Mouse (Mus musculus): Measurements from ENCODE around the gene Tmem151a. TPM values are rescaled to one million over a fixed set of nuclear protein-coding genes. Genes with fewer than 3 reads are reported as not detected.

Gene Tmem151a
- not detected for polyA plus RNA-seq (2014; fragmentation: Illumina TruSeq; extraction: RNeasy Lipid Tissue Mini Kit (QIAGEN cat#74804); ENCODE audit: low read depth, low replicate concordance)

DNA sequence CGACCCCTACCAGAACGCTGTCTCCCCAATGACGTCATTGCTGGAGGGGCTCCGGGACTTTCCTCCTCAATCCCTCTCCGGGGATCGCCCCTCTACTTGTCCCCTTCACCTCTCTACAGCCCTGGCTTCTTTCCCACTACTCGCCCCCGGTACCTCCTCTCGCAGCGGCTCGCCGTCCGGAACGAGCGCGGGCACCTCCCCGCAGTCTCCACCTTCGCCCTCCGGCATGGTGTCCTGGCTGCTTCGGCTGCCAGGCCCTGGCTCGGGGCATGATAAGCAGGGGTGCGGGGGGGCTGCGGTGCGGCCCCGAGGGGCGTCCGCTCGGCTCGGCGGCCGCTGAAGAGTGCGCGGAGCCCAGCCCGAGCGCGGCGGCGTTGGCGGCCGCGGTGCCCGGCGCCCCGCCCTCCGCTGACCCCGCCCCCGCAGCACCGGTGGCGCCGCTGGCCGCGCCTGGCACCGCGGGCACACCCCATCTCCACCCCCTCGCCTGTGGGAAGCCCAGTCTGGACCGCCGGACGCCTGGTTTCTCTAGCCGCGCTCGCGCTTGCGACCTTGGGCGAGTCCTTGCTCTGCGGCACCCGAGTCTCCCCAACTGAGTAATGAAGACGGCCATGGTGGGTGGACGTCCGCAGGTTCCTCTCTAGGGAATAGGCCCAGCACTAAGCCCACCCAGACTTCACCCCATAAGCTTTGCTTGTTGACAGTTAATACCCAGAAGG lies at the start of gene Tmem151a:
Gene Tmem151a (minus strand): TSS at position 387 of the 719 bp plus-strand sequence.

DNA sequence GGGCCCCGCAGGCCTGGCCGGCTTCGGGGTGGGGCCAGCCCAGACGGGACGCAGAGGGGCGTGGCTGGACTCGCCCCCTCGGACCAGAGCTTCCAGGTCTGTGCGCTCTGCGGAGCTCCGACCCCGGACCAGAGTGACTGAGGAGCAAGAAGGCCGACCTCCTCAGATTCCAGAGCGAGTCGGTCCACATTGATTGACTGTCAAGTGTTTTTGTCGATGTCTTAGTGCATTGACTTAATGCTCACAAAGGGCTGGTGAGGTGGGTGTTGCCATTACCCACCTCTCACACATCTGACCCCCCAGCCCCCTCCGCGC lies 33.0 kb upstream of the Tmem151a start, which contains the start of gene Klc2:
Gene Klc2 (minus strand): TSS at position 177 of the 315 bp plus-strand sequence.

DNA sequence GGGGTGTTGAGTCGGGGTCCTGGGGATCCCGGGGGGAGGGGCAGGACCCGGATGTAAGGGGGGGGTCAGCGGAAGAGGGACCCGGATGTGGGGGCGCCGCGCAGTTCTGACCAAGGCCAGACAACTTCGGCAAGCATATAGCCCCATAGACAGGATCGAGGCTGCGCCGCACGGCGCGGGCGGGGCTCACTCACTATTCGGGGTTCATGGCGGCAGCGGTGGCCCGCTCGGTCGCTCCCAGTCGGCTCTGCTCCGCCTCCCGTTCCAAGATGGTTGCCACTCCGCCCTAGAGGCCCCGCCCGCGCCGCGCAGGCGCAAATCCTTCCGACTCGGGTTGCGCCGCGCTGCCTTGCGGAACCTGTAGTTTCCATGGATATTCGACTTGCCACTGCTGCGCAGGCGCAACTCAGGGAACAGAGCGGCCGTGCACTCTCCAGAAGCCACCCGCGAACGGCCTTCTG lies 21.4 kb upstream of the Tmem151a start, which contains the start of gene Rab1b:
Gene Rab1b (minus strand): TSS at position 342 of the 461 bp plus-strand sequence.

DNA sequence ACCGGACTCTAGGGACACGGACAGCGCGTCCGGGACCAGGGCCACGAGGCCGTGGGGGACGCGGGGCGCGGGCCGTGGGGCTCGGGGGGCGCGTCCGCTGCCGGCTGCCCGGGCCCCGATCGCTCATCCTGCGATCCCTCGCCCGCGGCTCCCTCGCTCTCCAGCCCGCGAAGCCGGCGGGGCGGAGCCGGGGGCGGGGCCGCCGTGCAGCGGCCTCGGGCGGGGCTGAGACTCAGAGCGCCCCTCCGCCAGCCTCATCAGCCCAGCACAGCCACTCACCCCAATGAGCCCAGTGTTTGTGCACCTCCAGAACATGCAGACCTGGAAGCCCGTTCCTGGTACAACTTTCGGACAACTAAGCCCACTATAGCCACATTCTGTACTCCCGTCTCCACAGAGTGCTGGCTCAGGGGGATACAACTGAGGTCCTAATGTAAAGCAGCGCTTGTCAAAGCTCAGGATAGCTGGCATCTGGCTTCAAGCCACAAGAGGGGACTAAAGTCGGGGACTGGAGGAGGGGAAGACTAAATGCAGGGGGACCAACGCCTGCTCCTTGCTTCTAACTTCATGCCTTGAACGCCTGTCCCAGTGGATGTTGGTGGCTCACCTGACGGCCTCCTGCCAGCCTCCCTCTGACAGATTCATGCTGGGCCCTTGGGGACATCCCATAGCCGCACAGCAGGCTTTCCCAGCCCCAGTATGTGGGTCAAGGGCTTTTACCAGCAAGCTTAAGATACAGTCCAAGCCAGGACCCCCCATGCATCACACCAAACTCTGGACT lies 13.2 kb upstream of the Tmem151a start, which contains the start of gene Cnih2:
Gene Cnih2 (minus strand): TSS at position 159 of the 781 bp plus-strand sequence.

DNA sequence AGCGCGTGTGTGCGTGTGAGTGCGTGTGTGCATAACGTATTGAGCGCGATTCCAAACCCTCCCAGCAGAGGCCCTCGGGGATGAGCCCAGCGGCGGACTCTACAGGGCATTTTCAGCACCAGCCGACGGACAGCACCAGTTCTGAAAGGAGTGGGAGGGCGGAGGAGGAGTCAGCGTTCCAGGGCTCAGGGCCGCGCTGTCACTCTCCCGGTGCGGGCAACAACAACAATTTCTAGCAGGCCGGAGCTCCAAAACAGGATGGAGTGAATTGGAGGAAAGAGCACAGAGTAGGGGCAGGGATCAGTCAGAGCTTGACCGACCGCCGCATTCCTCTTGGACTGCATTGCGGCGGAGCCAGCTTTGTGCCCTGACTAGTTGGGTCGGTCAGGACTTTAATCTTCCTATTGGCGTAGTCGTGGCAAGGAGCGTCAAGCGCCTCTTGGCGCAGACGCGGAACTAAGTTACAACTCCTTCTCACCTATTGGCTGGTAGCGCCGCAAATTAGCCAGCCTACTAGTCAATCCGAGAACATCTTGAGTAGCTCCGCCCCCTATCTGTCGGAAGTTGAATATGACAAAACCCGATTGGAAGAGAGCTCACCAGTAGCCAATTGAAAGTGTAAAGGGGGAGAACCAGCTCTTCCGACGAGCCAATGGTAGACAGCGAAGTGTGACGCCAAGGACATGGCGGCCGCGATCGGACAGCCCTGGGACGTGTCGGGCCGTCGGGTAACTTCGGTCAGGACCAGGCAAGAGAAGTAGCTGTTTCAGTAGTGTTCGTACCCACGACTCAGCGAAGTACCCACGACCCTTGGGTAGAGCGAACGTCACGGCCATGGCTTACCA lies 2.8 kb upstream of the Tmem151a start, which contains the start of gene Yif1a:
Gene Yif1a (plus strand): TSS at position 655 of the 845 bp plus-strand sequence.

DNA sequence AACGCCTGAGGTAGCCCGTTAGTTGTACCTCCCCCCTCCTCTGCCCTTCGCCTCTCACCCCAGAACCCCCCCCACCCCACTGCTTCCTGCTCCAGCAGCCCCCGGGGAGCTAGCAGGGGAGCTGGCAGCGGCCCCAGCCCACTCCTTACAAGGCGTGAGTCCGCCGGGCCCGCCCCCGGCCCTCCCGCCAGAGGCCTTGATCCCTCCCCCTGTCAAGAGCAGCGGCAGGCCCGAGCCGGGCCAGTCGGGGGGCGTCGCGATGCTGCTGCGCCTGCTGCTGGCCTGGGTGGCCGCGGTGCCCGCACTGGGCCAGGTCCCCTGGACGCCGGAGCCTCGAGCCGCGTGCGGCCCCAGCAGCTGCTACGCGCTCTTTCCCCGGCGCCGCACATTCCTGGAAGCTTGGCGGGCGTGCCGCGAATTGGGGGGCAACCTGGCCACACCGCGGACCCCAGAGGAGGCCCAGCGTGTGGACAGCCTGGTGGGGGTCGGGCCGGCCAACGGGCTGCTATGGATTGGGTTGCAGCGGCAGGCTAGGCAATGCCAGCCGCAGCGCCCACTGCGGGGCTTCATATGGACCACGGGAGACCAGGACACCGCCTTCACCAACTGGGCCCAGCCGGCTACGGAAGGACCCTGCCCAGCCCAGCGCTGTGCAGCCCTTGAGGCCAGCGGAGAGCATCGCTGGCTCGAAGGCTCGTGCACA lies 17.3 kb downstream of the Tmem151a start, which contains the start of gene Cd248:
Gene Cd248 (plus strand): TSS at position 212 of the 703 bp plus-strand sequence.

DNA sequence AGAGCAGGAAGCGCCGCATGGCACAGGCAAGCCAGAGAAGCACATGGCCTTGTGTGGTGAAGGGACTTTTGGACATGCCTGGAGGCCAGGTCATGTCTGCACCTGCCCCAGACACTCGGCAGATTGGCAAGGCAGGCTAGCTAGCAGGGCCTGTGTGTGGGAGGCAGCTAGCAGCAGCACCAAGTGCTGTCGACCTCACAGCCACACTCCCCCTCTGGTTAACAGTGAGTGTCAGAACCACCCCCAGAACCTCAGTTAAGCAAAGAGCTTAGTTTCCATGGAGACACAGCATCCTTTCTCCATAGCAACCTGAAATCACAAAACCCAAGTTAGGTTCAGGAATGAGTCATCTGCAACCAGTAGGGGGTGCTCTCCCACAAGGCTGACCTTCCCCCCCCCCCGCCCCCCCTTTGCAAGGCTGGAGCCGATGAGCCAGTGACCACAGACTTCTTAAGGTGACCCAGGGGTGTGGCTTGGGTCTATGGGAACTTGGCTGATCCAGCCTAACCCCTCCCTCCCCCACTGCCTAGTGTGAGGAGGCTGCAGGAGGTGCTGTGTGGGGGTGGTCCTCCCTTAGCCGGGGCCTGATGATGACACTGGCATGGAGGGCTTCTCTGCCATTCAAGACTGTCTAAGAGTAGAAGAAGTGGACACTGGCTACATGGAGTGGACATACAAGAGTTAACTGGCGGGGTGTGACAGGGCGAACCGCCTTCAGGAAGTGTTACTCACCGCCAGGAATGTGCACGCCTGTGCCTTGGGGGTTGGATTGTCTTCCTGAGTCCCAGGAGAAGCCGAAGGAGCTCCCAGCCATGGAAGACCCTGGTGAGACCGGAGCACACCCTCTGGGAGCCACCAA lies 35.1 kb downstream of the Tmem151a start, which contains the start of gene Rin1:
Gene Rin1 (plus strand): TSS at position 435 of the 859 bp plus-strand sequence.

DNA sequence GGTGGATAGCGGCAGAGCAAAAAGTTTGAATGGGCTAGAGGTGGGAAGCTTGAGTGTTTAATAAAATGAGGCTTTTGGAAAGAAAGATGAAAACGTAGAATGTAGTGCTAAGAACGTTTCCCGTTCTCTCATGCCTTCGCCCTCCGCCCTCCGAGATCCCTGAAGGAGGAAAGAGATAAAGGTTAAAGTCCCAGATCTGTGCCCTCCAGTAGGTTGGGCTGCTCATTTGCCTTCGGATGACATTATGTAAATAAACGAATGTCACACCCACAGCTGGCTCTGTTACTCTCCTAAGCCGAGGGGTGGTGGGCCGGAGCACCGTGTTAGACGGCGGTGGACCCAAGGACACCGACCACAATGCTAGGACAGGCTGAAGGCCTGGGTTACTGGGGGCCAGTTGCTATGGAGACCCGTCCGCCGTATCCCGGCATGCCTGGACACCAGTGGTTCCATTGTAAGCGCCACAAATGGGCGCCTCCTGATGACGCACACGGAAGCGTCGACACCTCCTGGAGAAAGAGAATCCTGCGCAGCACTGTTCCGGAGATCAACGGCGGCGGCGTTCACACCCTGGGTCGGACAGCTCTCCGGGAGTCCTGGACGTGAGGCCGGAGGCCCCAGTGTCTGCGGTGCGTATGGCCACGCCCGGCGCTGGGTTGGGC lies 44.3 kb downstream of the Tmem151a start, which contains the start of gene Brms1:
Gene Brms1 (plus strand): TSS at position 493 of the 662 bp plus-strand sequence.

DNA sequence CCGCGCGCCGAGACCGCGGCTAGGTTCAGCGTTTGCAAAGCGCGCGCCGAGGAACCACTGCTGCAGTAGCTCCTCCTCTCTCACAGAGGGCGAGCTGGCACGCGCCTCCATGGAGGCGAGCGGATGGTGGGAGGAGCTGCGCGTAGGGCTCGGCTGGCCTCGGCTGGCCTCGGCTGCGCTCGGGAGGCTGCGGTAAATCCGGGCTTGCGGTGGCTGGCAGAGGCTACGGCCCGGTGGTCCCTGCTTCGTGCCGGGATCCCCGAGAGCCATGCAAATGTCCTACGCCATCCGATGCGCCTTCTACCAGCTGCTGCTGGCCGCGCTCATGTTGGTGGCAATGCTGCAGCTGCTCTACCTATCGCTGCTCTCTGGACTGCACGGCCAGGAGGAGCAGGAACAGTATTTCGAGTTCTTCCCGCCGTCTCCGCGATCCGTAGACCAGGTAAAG lies 46.6 kb downstream of the Tmem151a start, which contains the start of the genes B4gat1 and AC124502.3:
Gene B4gat1 (plus strand): TSS at position 118 of the 448 bp plus-strand sequence.
Gene AC124502.3 (plus strand): TSS at position 183 of the 448 bp plus-strand sequence.

DNA sequence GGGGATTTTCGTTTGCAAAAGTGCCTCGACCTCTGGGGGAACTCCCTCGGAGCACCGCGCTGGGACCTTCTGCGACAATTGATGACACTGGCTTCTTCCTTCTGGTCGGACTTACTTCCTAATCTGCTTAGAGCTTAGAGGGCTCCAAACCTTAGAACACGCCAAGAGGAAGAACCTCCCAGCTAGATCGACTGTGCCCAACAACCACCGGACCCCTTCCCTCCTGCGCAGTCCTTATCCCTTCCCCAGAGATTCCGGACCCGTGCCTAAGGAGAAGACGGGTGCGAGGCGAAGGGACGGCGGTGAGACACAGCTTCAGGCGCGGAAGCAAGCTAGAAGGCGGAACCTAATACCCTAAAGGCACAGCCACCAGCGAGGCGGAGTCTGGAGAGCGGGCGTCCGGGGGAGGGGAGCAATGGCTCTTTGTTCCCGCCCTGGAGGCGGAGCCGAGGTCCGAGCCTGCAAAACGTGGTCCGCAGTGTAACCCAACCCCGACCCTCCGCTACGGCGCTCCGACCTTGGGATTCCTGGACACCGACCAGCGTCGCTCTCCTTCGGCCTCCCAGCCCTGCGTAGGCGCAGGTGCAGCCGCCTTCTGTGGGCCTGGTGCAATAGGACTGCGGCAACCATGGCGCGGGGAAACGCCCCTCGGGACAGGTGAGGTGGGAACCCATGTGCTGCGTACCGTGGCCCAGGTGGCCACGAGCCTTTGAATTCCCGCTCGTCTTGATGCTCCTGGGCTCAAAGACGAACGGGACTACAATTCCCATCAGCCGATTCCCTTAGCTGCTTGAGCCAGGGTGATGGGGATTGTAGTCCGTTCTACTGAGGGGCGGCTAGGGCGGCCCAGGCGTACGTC lies 61.5 kb downstream of the Tmem151a start, which contains the start of gene Slc29a2:
Gene Slc29a2 (plus strand): TSS at position 240 of the 859 bp plus-strand sequence.

Other genes with a start within 250 kb of the Tmem151a start
- 1.8 TPM for gene Ccs, start 246.2 kb downstream of the Tmem151a start, polyA plus RNA-seq (2014; fragmentation: Illumina TruSeq; extraction: RNeasy Lipid Tissue Mini Kit (QIAGEN cat#74804); ENCODE audit: low read depth, low replicate concordance)
- gene Ccdc87, start 246.2 kb downstream of the Tmem151a start, polyA plus RNA-seq (2014; fragmentation: Illumina TruSeq; extraction: RNeasy Lipid Tissue Mini Kit (QIAGEN cat#74804); ENCODE audit: low read depth, low replicate concordance) = not detected
- 112 TPM for gene Ctsf, start 230.4 kb downstream of the Tmem151a start, polyA plus RNA-seq (2014; fragmentation: Illumina TruSeq; extraction: RNeasy Lipid Tissue Mini Kit (QIAGEN cat#74804); ENCODE audit: low read depth, low replicate concordance)
- 2.0 TPM for gene Actn3, start 207.6 kb downstream of the Tmem151a start, polyA plus RNA-seq (2014; fragmentation: Illumina TruSeq; extraction: RNeasy Lipid Tissue Mini Kit (QIAGEN cat#74804); ENCODE audit: low read depth, low replicate concordance)
- gene Zdhhc24, start 206.9 kb downstream of the Tmem151a start, polyA plus RNA-seq (2014; fragmentation: Illumina TruSeq; extraction: RNeasy Lipid Tissue Mini Kit (QIAGEN cat#74804); ENCODE audit: low read depth, low replicate concordance) = 38.0 TPM
- 4.8 TPM for gene Bbs1, start 178.9 kb downstream of the Tmem151a start, polyA plus RNA-seq (2014; fragmentation: Illumina TruSeq; extraction: RNeasy Lipid Tissue Mini Kit (QIAGEN cat#74804); ENCODE audit: low read depth, low replicate concordance)
- 4.0 TPM for gene Dpp3, start 157.2 kb downstream of the Tmem151a start, polyA plus RNA-seq (2014; fragmentation: Illumina TruSeq; extraction: RNeasy Lipid Tissue Mini Kit (QIAGEN cat#74804); ENCODE audit: low read depth, low replicate concordance)
- gene Peli3, start 142.4 kb downstream of the Tmem151a start, polyA plus RNA-seq (2014; fragmentation: Illumina TruSeq; extraction: RNeasy Lipid Tissue Mini Kit (QIAGEN cat#74804); ENCODE audit: low read depth, low replicate concordance) = 4.0 TPM
- 25.5 TPM for gene Mrpl11, start 123.4 kb downstream of the Tmem151a start, polyA plus RNA-seq (2014; fragmentation: Illumina TruSeq; extraction: RNeasy Lipid Tissue Mini Kit (QIAGEN cat#74804); ENCODE audit: low read depth, low replicate concordance)
- not detected for gene Npas4, start 95.2 kb downstream of the Tmem151a start, polyA plus RNA-seq (2014; fragmentation: Illumina TruSeq; extraction: RNeasy Lipid Tissue Mini Kit (QIAGEN cat#74804); ENCODE audit: low read depth, low replicate concordance)
- gene Slc29a2, start 61.7 kb downstream of the Tmem151a start, polyA plus RNA-seq (2014; fragmentation: Illumina TruSeq; extraction: RNeasy Lipid Tissue Mini Kit (QIAGEN cat#74804); ENCODE audit: low read depth, low replicate concordance) = not detected
- gene B4gat1, start 46.7 kb downstream of the Tmem151a start, polyA plus RNA-seq (2014; fragmentation: Illumina TruSeq; extraction: RNeasy Lipid Tissue Mini Kit (QIAGEN cat#74804); ENCODE audit: low read depth, low replicate concordance) = 27.2 TPM
- 1.1 TPM for gene AC124502.3, start 46.6 kb downstream of the Tmem151a start, polyA plus RNA-seq (2014; fragmentation: Illumina TruSeq; extraction: RNeasy Lipid Tissue Mini Kit (QIAGEN cat#74804); ENCODE audit: low read depth, low replicate concordance)
- gene Brms1, start 44.2 kb downstream of the Tmem151a start, polyA plus RNA-seq (2014; fragmentation: Illumina TruSeq; extraction: RNeasy Lipid Tissue Mini Kit (QIAGEN cat#74804); ENCODE audit: low read depth, low replicate concordance) = not detected
- 0.23 TPM for gene Rin1, start 35.0 kb downstream of the Tmem151a start, polyA plus RNA-seq (2014; fragmentation: Illumina TruSeq; extraction: RNeasy Lipid Tissue Mini Kit (QIAGEN cat#74804); ENCODE audit: low read depth, low replicate concordance)
- 0.41 TPM for gene Cd248, start 17.5 kb downstream of the Tmem151a start, polyA plus RNA-seq (2014; fragmentation: Illumina TruSeq; extraction: RNeasy Lipid Tissue Mini Kit (QIAGEN cat#74804); ENCODE audit: low read depth, low replicate concordance)
- 23.0 TPM for gene Yif1a, start 3.0 kb upstream of the Tmem151a start, polyA plus RNA-seq (2014; fragmentation: Illumina TruSeq; extraction: RNeasy Lipid Tissue Mini Kit (QIAGEN cat#74804); ENCODE audit: low read depth, low replicate concordance)
- not detected for gene Cnih2, start 13.0 kb upstream of the Tmem151a start, polyA plus RNA-seq (2014; fragmentation: Illumina TruSeq; extraction: RNeasy Lipid Tissue Mini Kit (QIAGEN cat#74804); ENCODE audit: low read depth, low replicate concordance)
- gene Rab1b, start 21.5 kb upstream of the Tmem151a start, polyA plus RNA-seq (2014; fragmentation: Illumina TruSeq; extraction: RNeasy Lipid Tissue Mini Kit (QIAGEN cat#74804); ENCODE audit: low read depth, low replicate concordance) = 6.5 TPM
- 0.58 TPM for gene Klc2, start 33.0 kb upstream of the Tmem151a start, polyA plus RNA-seq (2014; fragmentation: Illumina TruSeq; extraction: RNeasy Lipid Tissue Mini Kit (QIAGEN cat#74804); ENCODE audit: low read depth, low replicate concordance)
- 5.5 TPM for gene Pacs1, start 187.6 kb upstream of the Tmem151a start, polyA plus RNA-seq (2014; fragmentation: Illumina TruSeq; extraction: RNeasy Lipid Tissue Mini Kit (QIAGEN cat#74804); ENCODE audit: low read depth, low replicate concordance)
- 42.7 TPM for gene Sf3b2, start 209.9 kb upstream of the Tmem151a start, polyA plus RNA-seq (2014; fragmentation: Illumina TruSeq; extraction: RNeasy Lipid Tissue Mini Kit (QIAGEN cat#74804); ENCODE audit: low read depth, low replicate concordance)
- not detected for gene Gal3st3, start 212.8 kb upstream of the Tmem151a start, polyA plus RNA-seq (2014; fragmentation: Illumina TruSeq; extraction: RNeasy Lipid Tissue Mini Kit (QIAGEN cat#74804); ENCODE audit: low read depth, low replicate concordance)

Data from adrenal gland, adult 10 weeks (tissue).